Mouse (Mus musculus) heart, adult 8-10 months (tissue): Measurements from ENCODE around the gene Olfm1. TPM values are rescaled to one million over a fixed set of nuclear protein-coding genes. Genes with fewer than 3 reads are reported as not detected.

Experiments
- DNase-seq: peaks from one replicate; pipeline ENCODE4 v3.0.0; 2022; ENCODE audit warnings: low spot score
- total RNA-seq, 4 experiments: library from RNA; stranded (reverse); gene quantifications; 2 replicates each; pipeline ENCODE4 v1.2.4; 2022

Olfm1 gene
- total RNA-seq, 4 experiments from 2014 or later: 7.3 to 10.8 (median 10.6) TPM

DNA sequence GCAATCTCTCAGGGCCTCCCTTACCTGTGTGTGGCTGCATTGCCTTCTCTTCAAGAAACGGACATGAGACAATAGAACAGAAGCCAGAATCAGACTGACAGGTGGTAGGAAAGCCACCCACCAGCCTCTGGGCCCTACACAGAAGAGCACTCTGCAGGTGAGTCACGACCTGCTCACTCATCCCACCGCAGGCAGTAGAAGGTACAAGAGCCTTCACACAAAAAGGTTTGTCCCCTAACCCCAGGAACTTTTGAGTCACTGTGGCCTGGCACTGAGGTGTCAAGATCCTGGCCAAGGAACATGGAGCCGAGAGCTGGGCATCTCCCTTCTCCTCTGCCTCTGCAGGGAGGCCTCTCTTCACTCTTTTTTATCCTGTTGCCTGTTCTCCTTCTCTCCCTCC lies 42.3 kb downstream of the Olfm1 start:
- DNase-seq: no peak

DNA sequence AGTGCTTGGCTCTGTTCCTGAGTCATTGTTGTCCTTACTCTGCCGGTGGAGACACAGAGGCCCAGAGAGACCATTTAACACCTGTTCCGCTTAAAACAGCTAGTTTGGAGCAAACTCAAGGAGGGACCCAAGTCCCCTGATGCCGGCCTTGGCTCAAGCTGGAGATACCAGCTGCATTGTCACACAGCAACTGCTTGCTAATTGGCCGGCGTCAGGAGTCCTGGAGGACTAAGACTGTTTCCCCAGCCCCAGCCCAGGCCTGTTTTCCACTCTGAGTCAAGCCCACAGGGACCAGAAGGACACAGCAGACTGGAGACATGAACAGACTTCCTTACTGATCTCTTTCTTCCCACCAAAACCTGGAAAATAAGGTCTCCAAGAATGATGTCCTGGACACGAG lies 43.7 kb downstream of the Olfm1 start:
- no peak for DNase-seq

DNA sequence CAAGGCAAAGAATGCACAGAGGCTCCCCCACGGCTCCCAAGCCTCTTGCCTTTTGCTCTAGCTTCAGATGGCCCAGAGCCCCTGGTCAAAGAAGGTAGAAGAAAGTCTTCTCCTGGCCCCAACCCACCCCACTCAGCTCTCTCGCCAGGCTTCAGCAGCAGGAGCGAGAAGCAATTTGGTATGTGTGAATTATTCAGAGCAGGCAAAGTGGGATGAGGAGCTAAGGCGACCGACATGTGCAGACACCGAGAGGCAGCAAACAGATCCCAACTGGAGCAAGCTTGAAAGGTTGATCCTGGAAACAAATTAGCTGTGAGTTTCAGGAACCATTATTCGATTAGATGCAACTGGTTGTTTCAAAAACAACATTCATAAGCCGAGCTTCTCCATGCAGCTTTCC lies 46.8 kb downstream of the Olfm1 start:
- DNase-seq: no peak

DNA sequence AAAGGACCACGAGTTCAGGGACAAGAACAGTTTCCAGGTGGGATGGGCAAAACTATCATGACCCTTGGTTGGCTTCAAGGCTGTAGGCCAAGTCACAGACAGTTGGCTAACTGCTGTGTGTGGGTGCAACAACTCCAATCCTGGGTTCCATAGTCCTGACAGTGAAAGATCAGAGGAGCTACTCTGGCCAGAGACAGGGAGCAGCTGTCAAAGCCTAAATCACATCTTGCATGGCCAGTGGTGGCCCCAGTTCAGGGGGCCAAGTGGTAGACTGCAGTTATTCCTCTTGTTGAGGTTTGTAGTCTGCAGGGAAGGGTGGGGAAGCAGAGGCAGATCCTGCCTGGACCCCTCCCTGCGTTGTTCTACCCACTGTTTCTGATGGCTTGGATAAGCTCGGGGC lies 48.1 kb downstream of the Olfm1 start:
- DNase-seq: no peak

DNA sequence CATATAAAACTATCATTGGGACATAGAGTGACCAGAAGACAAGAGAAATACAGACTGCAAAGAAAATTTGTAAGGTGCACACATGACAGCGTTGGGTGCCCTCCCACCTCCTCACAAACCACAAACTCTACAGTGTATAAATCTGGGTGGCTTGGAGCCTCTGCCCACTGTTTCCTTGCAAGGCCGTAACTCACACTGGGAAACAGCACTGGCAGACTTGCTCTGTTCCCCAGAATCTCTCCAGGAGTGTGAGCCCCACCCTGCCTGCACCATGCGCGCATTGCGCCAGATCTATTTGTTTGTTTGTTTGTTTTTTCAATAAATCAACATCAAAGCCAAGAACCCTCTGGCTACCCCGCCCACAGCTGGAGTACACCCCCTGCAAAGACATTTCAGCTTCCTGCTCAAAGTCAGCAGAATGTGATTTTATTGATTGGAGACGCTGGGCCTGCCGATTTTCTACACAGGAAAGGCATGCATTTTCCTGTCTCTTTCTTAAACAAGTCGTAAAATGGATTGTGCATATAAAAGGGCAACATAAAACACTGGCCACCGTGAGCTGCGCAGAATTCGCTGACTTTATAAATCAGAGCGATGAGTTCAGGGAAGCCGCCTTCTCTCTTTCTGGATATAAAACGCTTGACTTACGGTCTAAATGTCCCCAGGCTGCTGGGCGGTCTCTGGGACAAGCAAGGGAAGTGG lies 48.9 kb downstream of the Olfm1 start:
- no peak for DNase-seq

DNA sequence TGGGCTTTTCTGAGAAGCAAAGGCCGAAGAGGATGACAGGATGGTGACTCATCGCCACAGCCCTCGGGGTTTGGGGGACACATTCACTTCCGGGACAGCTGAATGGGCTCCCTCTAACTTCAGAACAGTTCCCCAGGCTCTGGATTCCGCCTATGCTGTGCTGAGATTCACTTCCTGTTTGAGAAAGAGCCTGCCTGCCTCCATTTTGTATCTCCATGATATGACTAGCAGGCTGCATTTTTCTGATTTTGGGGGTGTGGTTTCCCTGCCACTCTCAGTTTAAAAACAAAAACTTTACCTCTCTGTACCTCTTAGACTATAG lies 49.4 kb downstream of the Olfm1 start:
- no peak for DNase-seq

DNA sequence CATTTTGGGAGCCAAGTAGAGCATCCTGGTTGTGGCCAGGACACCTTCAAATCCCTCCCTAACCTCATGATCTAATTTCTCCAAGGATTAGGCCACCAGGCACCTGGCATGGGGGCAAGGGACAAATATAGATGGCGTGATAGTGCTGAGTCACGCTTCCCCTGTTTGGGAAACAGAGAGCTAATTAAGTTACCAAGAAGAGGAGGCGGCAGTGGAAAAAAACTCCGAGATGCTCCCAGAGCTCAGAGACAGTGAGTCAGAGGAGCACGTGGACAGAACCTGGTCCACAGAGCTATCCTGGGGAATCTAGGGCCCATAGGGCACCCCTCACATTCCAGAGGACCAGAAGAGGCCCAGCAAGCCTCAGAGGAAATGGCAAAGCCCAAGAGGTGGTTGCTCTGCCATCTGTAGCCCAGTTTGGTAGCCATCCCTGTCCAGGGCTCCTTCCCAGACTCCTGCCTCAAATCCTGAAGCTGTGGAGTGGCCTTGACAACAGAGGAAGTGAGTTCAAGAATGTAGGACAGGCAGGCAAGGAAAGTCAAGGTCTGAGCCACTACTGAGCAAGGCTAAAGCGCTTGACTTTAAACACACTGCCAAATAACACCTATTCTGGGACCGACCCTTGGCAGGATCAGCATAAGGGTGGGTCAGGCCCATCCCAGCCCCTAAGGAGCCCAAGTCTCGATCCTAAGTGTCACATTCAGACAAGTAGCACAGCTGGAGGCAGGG lies 52.0 kb downstream of the Olfm1 start:
- no peak for DNase-seq

DNA sequence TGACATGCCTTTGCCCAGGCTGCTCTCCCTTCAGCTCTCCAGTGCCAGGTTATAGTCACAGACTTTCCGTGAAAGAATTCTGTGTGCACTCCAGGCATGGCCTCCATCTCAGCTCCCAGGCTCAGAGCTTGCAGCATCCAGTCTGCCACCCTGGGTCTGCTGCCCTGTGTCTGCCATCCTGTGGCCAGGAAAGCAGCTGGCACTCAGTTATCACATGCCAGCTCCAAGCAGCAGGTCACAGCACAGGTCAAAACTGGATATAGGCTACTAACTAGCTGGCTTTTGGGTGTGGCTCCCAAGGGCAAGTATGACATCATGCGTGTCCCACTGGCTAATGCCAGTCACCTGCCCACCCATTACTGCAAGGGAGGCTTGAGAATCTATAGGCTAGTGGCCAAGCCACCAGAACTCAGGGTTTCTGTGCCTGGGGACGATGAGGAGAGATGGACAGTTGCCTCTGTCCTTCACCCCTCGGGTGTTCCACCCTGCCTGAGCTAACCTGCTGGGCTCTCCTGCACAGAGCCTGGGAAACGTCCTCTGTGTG lies 53.4 kb downstream of the Olfm1 start:
- DNase-seq: no peak

DNA sequence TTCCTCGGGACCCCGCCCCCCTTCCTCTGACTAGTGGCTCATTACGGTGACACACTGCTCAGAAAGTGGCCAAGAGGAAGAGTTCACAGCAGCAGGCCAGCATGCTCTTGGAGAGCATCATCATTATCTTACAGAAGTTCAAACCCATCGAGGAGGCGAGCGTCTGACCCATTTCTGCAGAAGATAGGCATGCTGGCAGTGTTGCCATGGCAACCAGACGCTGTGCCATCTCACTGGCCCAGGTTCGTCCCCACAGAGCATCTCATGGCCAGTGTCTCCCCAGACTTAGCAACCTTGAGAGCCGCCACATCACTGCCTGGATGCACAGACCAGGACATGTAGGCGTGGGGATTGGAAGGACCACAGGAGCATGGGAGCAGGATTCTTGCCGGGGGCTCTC lies 54.3 kb downstream of the Olfm1 start:
- no peak for DNase-seq

DNA sequence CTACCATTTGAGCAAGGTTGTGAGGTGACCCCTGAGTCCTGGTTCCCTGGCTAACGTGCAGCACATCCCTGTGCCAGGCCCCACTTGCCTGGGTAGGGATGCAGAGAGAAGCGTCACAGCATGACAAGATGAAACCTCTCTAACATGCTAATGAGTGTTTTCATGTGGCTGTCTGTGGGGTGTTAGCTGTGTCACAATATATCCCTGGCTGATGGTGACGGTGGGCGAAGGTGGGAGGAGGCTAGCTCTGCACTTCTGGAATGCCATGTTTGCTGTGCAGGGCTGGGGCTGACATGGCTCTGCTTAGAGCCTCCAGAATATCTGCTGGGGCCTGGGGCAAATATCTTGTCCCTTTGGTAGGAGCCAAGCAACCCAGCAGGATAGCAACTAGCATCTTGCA lies 59.8 kb downstream of the Olfm1 start:
- DNase-seq: no peak

DNA sequence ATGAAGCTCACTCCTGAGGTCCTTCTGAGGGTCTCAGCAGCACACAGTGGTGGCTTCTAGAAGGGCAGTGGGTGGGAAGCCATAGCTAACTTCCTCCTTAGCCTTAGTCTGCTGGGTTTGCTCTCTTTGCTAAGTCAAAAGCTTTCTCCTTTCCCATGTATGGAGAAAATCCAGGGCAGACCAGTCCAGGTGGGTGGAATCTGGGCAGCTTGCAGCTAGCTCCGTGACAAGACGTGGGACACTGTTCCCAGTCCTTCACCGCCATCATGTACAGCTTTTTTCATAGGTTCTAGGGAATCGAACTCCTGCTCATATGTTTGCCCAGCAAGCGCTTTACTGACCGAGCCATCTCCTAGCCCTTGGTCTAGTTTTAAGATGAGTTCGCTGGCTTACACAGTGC lies 63.2 kb downstream of the Olfm1 start:
- no peak for DNase-seq

DNA sequence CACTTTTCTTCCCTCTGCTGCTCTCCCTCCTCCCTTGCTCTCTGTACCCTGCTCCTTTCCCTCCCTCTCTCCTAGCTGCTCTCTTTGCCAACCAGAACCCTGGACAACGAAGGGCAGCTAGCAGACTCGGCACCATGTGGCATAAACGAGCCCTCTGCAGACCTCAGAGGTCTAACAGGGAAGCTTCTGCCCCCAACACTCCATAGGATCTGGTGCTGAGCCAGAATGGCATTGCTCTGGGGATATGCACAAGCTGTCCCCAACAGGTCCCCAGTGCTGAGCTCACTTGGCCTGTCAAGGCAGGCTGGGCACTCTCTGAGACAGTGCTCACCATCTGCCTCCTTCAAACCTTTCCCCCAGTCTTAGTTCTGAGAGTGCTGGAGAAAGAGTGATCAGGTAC lies 68.6 kb downstream of the Olfm1 start:
- DNase-seq: no peak

DNA sequence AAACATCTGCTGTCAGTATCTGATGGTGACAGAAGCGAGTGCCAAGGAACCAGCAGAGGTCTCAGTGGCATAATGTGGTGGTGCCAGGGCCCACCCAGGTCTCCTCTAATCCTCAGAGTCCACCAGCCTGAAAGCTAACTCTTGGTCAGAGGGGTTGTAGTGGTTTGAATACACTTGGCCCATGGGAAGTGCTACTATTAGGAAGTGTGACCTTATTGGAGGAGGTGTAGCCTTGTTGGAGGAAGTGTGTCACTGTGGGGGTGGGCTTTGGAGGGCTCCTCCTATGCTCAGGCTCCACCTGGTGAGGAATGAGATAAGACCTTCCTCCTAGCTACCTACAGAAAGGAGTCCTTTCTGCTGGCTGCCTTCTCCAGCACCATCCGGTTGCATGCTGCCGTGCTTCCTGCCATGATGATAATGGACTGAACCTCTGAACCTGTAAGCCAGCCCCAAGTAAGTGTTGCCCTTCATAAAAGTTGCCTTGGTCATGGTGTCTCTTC lies 75.0 kb downstream of the Olfm1 start:
- DNase-seq: no peak

DNA sequence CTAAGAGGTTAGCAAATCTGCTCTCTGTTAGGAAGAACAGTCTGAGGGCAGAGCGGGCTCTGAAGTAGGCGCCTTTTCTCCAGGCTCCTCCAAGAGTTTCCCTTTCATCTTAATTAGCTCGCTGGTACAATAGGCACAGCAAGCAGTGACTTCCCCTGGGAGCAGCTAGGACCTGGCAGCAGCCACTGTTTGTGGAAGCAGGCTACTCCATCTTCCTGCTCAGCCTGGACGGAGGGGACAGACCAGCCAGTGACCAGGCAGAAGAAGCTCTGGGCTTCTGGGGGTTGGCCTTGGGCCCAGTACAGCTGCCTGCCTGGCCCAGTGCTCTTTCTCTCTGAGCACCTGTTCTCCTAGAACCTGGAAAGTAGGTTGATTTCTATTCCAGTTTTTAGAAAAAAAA lies 77.8 kb downstream of the Olfm1 start:
- no peak for DNase-seq

DNA sequence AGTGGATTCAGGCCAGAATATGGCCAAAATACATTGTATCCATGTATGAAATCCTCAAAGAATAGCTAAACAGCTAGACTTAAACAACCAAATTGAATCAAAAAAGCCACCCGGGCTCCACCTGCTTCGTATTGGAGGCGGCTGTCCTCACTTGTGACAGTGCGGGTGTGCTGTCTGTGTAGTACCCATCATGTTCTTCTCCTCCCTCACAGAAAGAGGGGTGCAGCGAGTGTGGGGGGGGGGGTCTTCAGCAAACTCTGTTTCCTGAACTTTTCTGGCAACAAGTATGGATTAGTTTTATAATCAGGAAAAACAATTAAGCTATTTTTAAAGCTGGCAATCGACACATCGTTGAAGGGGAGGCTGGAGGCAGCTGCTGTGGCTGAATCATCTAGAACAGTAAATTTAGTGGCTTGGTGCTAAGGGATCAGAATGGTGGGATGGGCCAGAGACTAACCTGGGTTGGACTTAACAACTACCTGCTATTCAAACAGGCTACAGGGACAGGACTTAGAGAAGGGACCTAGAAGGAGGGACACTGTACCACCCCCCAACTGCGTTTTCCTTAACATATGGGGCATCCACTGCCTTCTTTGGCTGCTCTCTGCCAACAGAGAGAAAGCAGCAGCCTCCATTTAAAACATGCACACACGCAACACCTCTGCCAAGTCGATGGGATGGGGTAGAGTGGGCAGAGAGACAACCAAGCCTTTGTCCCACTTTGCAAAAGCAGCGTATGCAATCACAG lies 79.6 kb downstream of the Olfm1 start:
- no peak for DNase-seq

DNA sequence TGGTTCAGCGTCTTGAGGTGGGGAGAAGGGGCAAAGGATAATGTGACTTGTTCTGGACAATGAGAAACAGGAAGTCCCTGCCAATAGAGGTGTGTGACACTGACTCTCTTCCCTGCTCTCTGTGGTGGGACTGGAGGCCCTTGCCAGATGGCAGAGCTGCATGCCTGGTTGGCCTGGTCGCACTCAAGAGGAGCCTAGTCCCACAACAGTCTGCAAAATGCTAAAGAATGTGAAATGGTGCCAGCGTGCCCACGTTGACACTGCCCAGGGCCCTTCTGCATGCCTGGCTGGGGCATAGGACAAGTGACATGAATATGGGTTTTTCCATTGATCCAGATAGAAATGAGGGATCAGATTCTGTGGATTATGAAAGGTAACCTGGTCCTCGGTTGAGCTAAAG lies 81.2 kb downstream of the Olfm1 start:
- DNase-seq: no peak

DNA sequence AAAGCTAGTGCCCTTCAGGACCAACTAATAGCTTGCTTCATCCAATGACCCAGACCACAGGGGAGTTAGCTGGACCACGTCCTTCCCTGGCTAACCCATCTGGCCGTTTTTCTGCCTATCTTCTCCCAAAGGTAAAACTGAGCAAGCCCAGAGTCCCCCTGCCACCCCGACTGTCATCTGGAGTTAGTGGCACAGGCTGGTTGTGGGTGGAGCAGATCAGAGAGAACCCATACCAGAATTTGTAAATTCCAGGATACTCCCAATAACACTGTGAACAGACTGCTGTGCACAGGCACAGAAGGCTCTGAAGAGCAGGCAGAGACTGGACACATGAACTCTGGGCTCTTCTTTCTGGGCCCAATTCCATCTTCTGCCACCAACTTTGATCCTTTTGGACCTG lies 82.6 kb downstream of the Olfm1 start:
- DNase-seq: no peak

DNA sequence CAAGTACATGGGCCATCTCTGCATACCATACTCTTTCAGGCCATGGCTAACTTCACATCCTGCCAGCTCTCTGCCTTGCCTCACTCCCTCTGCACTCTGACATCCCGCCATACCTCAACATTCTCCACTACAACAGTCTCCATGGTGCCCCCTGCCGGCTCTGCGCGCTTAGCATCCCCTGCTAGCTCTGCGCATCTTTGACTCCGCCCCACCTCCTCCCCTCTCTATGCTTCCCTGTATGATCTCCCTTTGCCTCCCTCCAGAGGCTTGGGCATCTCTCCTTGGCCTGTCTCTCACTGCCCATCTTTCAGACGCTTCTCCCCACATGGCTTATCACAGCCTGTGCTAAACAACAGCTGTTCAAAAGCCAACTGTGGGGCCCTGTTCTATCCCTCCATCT lies 85.4 kb downstream of the Olfm1 start:
- DNase-seq: peak; percentile 27

DNA sequence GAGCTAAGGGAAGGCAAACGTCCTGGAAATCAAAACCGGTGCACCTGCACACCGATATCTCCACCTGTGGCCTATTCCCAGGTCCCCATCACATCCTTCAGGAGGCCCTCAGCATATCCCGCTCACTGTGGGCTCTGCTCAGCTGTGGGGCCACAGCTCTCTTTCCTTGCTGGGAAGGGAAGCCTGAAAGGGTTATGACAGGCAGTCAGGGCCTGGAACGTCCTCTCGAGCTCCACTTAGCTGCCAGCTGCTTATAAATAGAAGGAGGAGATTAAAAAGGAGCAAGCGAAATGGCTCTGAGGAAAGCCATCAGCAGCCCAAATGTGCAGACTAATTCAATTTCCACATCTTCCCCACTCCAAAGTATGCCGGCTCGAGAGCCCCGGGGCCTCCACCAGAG lies 86.1 kb downstream of the Olfm1 start:
- DNase-seq: peak; percentile 26
